Mouse (Mus musculus) cerebellum, adult 2 months (tissue): ENCODE measurements around the gene Dock4.

Source experiments
- CTCF ChIP-seq: fragments of 200-500 bp; IDR thresholded peaks from 2 replicates; pipeline ENCODE4 v1.5.1; 2011; ENCODE audit warnings: low read depth, mild to moderate bottlenecking, control low read depth, low read length, moderate library complexity, borderline replicate concordance; ENCODE audit not compliant: insufficient read depth
- POLR2A ChIP-seq: fragments of 200-500 bp; IDR thresholded peaks from 2 replicates; pipeline ENCODE4 v1.6.1; 2011; ENCODE audit warnings: low read length, control low read depth, borderline replicate concordance; ENCODE audit not compliant: insufficient read depth

- TF ChIP-seq CTCF, result no peak
- TF ChIP-seq POLR2A, result no peak
Measured at GRCm38 (mm10) chr12:40574051-40574450, 128.3 kb downstream of the Dock4 start.
